Mouse (Mus musculus) hindbrain, embryonic 15.5 days (tissue): ENCODE data around the gene Ppp1r9a. TPM values are rescaled to one million over a fixed set of nuclear protein-coding genes. Genes with fewer than 3 reads are reported as not detected.
"Not testable (repeated sequence)": the region's sequence is repeated elsewhere in the genome, so short reads cannot be mapped to it uniquely, and the experiment has no call there.

Source experiments
- ATAC-seq: fragments of 200-750 bp; cut with Nextera tagmentation; 2 replicates; pipeline ENCODE4 v1.8.0; 2017; ENCODE audit warnings: low read depth, moderate number of reproducible peaks, moderate TSS enrichment; ENCODE audit not compliant: low FRiP score
- H3K27ac ChIP-seq: fragments of 300-500 bp; sonication (generic); replicated peaks from 2 replicates; pipeline ENCODE4 v1.5.1; 2015; ENCODE audit warnings: mild to moderate bottlenecking, inconsistent platforms
- H3K27me3 ChIP-seq: fragments of 300-500 bp; sonication (generic); 2 replicates; pipeline ENCODE4 v1.6.1; 2015; ENCODE audit warnings: control low read depth, inconsistent platforms
- H3K36me3 ChIP-seq: fragments of 300-500 bp; sonication (generic); 2 replicates; pipeline ENCODE4 v1.6.1; 2015; ENCODE audit warnings: control low read depth, inconsistent platforms
- H3K4me1 ChIP-seq: fragments of 300-500 bp; sonication (generic); replicated peaks from 2 replicates; pipeline ENCODE4 v1.6.1; 2015; ENCODE audit warnings: control low read depth, inconsistent platforms
- H3K4me2 ChIP-seq: fragments of 300-500 bp; sonication (generic); 2 replicates; pipeline ENCODE4 v1.6.1; 2015; ENCODE audit warnings: moderate library complexity, mild to moderate bottlenecking, inconsistent platforms
- H3K4me3 ChIP-seq: fragments of 300-500 bp; sonication (generic); 2 replicates; pipeline ENCODE4 v1.5.1; 2015; ENCODE audit warnings: mild to moderate bottlenecking, inconsistent platforms
- H3K9ac ChIP-seq: fragments of 300-500 bp; sonication (generic); 2 replicates; pipeline ENCODE4 v1.6.1; 2015; ENCODE audit warnings: inconsistent platforms
- H3K9me3 ChIP-seq: fragments of 300-500 bp; sonication (generic); 2 replicates; pipeline ENCODE4 v1.6.1; 2016; ENCODE audit warnings: control low read depth, inconsistent platforms
- WGBS: fragments of 180-500 bp; shearing (Covaris S2); methylation state at CpG from one replicate; pipeline ENCODE4 v1.1.7; 2015; 5-methylcytosine and 5-hydroxymethylcytosine counted together
- polyA plus RNA-seq: library from polyadenylated mRNA; unstranded; fragments of >200 nt; fragmentation: Nextera tagmentation; extraction: Ambion mirVana; gene quantifications from 2 replicates; pipeline ENCODE4 v1.2.1, GENCODE M21; 2015

The Ppp1r9a gene
- polyA plus RNA-seq, 1 experiment from 2014 or later: 36.1 TPM

DNA sequence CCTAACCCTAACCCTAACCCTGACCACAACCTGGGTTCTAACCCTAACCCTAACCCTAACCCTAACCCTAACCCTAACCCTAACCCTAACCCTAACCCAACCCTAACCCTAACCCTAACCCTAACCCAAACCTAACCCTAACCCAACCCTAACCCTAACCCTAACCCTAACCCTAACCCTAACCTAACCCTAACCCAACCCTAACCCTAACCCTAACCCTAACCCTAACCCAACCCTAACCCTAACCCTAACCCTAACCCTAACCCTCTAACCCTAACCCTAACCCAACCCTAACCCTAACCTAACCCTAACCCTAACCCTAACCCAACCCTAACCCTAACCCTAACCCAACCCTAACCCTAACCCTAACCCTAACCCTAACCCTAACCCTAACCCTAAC, 21.1 kb downstream of the Ppp1r9a start:
- not testable (repeated sequence) for ATAC-seq, H3K4me1 ChIP-seq

DNA sequence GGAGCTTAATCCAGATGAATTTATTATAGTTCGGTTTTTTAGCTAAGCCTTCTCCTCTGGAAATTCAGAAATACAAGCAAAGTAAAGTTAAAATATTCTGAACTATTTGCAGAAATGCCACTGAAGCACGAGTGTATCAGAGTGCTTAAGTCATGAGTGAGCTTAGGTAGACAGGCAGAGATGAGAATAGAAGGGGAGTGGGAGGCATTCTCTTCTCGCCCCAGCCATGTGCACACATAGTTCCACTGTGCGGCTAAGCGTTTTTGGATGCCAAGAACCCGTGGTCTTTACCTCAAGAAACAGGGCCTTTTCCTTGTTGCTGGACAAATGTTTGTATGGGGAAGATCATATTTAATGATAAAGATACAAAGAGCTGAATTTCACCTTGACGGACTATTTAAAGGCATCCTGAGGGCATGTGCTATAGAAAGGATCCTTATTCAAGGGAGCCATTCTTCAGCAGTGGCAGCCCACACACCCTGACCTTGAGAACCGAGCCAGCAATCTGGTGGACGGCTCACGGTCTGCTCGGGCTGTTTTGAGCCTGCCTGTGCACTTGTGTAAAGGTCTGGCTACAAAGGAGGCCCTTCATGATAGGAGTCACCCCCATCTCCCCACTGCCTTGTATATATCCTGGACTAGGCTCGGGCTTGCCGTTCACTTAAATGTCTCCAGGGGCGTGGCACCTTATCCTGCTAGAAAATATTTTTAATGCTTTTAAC, 23.4 kb downstream of the Ppp1r9a start:
- ATAC-seq: no peak
- H3K9ac ChIP-seq: no peak overlapping the region
- H3K4me3 ChIP-seq: no peak overlapping the region
- H3K36me3 ChIP-seq: no peaks in the 10 kb centered on the region
- H3K4me2 ChIP-seq: no peak overlapping the region
- H3K4me1 ChIP-seq: no peaks in the 10 kb centered on the region
- no peak overlapping the region for H3K27ac ChIP-seq
- no peaks in the 10 kb centered on the region for H3K27me3 ChIP-seq
- 69% methylated on average over 14 of the region's 14 CpGs for WGBS
- H3K9me3 ChIP-seq: no peaks in the 10 kb centered on the region

More for the DNA sequence above, 21.1 kb downstream of the Ppp1r9a start:
- not testable (repeated sequence) for H3K4me3 ChIP-seq, H3K9ac ChIP-seq, H3K36me3 ChIP-seq, H3K27ac ChIP-seq, H3K4me2 ChIP-seq, H3K9me3 ChIP-seq, H3K27me3 ChIP-seq

DNA sequence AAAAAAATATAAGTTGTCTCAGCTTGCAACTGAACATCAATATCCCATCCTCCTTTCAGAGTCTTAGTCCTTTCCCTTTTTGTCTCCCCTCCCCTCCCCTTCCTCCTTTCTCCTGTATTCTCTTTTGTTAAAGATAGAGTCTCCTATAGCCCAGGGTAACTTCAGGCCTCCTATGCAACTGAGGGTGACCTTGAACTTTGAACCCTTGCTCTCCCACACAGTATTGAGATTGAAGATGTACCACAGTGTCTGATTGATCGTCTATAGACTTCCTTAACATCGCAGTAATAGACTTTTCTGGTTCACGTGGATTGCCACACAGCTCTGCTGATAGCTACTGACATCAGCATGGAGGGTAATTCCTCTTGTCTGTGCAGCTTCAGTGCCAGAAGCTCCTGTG, 27.6 kb downstream of the Ppp1r9a start:
- Histone ChIP-seq H3K27me3 (no peaks in the 10 kb centered on the region), H3K4me1 (no peaks in the 10 kb centered on the region), H3K4me2 (no peak overlapping the region), H3K9ac (no peak overlapping the region), H3K4me3 (no peak overlapping the region), H3K9me3 (no peaks in the 10 kb centered on the region), H3K27ac (no peak overlapping the region), H3K36me3 (no peaks in the 10 kb centered on the region)
- no peak for ATAC-seq
- WGBS: 78% methylated on average over 3 of the region's 3 CpGs

- Histone ChIP-seq H3K36me3 (no peaks in the 10 kb centered on the region), H3K4me2 (no peak overlapping the region), H3K4me1 (0 out of 2 replicates have a peak, but pooled peaks cover 4% of the 10 kb centered on the region), H3K4me3 (no peak overlapping the region), H3K27ac (no peak overlapping the region), H3K9me3 (no peaks in the 10 kb centered on the region), H3K27me3 (no peaks in the 10 kb centered on the region), H3K9ac (no peak overlapping the region)
- WGBS: 21% methylated on average over 3 of the region's 3 CpGs
- ATAC-seq: no peak
Measured at GRCm38 (mm10) chr6:4938901-4939300, 36.2 kb downstream of the Ppp1r9a start.

- WGBS: 69% methylated on average over 6 of the region's 6 CpGs
- Histone ChIP-seq H3K9ac (no peak overlapping the region), H3K36me3 (no peaks in the 10 kb centered on the region), H3K4me3 (no peak overlapping the region), H3K27me3 (no peaks in the 10 kb centered on the region), H3K27ac (no peak overlapping the region), H3K4me1 (0 out of 2 replicates have a peak, but pooled peaks cover 4% of the 10 kb centered on the region), H3K9me3 (no peaks in the 10 kb centered on the region), H3K4me2 (no peak overlapping the region)
- ATAC-seq: no peak
Measured at GRCm38 (mm10) chr6:4940086-4940485, 37.4 kb downstream of the Ppp1r9a start.

GRCm38 (mm10) chr6:4940639-4941038, 37.9 kb downstream of the Ppp1r9a start:
- WGBS: 87% methylated on average over 9 of the region's 9 CpGs
- H3K4me2 ChIP-seq: no peak overlapping the region
- no peak for ATAC-seq
- H3K27ac ChIP-seq: no peak overlapping the region
- H3K4me3 ChIP-seq: no peak overlapping the region
- H3K36me3 ChIP-seq: no peaks in the 10 kb centered on the region
- H3K9me3 ChIP-seq: no peaks in the 10 kb centered on the region
- no peaks in the 10 kb centered on the region for H3K27me3 ChIP-seq
- no peak overlapping the region for H3K9ac ChIP-seq
- H3K4me1 ChIP-seq: 0 out of 2 replicates have a peak, but pooled peaks cover 4% of the 10 kb centered on the region

DNA sequence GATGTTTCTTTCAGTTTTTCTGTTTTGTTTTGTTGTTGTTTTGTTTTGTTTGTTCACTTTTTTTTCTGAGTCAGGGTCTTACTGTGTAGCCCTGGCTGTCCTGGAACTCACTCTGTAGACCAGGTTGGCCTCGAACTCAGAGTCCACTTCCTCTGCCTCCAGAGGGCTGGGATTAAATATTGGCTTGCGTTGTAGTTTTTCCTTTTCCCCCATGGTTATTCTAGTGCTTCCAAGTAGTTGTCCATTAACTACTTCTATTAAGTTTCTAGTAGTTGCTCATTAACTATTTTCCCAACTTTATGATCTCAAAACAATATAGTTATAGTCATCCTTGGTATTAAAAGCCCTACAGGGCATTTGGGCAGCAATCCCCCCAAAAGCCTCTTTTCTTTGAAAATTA, 41.1 kb downstream of the Ppp1r9a start:
- 85% methylated on average over 2 of the region's 2 CpGs for whole genome bisulfite sequencing
- Histone ChIP-seq H3K4me1 (0 out of 2 replicates have a peak, but pooled peaks cover 3% of the 10 kb centered on the region), H3K9me3 (no peaks in the 10 kb centered on the region), H3K27ac (no peak overlapping the region), H3K9ac (no peak overlapping the region), H3K36me3 (no peaks in the 10 kb centered on the region), H3K4me2 (no peak overlapping the region), H3K4me3 (no peak overlapping the region), H3K27me3 (no peaks in the 10 kb centered on the region)
- ATAC-seq: no peak

DNA sequence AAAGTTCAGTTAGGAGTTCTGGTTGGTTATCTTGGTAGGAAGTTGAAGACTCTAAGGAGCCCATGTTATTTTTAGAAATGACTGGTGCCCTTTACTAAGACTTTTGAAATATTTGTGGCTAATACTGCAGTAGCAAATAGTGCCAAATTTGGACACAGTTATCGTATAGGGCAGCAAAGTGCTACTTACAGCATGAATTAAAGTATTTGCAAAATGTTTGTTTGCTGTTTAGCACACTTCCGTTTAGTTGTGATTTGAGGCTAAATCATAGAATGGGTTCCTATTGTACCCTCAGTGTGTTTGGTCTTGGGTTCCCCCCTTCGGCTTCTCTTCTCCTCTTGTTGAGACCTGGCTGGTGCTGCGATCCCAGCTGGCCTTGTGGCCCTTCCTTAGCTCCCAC, 45.3 kb downstream of the Ppp1r9a start:
- no peak overlapping the region for H3K4me2 ChIP-seq
- H3K9ac ChIP-seq: no peak overlapping the region
- WGBS: 95% methylated on average over 4 of the region's 4 CpGs
- H3K4me1 ChIP-seq: no peaks in the 10 kb centered on the region; the same call in 1 of the 2 replicates
- H3K27me3 ChIP-seq: no peaks in the 10 kb centered on the region
- ATAC-seq: no peak
- H3K27ac ChIP-seq: no peak overlapping the region
- no peaks in the 10 kb centered on the region for H3K36me3 ChIP-seq
- H3K4me3 ChIP-seq: no peak overlapping the region
- no peaks in the 10 kb centered on the region for H3K9me3 ChIP-seq

GRCm38 (mm10) chr6:4949701-4950100, 47.0 kb downstream of the Ppp1r9a start:
- 81% methylated on average over 4 of the region's 4 CpGs for WGBS
- Histone ChIP-seq H3K27ac (no peak overlapping the region), H3K4me3 (no peak overlapping the region), H3K9me3 (no peaks in the 10 kb centered on the region), H3K4me2 (no peak overlapping the region), H3K9ac (no peak overlapping the region), H3K4me1 (no peaks in the 10 kb centered on the region; the same call in 1 of the 2 replicates), H3K36me3 (no peaks in the 10 kb centered on the region), H3K27me3 (no peaks in the 10 kb centered on the region)
- no peak for ATAC-seq

- no peak overlapping the region for H3K4me2 ChIP-seq
- WGBS: 90% methylated on average over 14 of the region's 14 CpGs
- H3K36me3 ChIP-seq: no peaks in the 10 kb centered on the region
- ATAC-seq: no peak
- H3K9ac ChIP-seq: no peak overlapping the region
- no peaks in the 10 kb centered on the region for H3K27me3 ChIP-seq
- H3K4me3 ChIP-seq: no peak overlapping the region
- H3K4me1 ChIP-seq: no peaks in the 10 kb centered on the region; the same call in 1 of the 2 replicates
- no peaks in the 10 kb centered on the region for H3K9me3 ChIP-seq
- H3K27ac ChIP-seq: no peak overlapping the region
Measured at GRCm38 (mm10) chr6:4953028-4953719, 50.5 kb downstream of the Ppp1r9a start.

DNA sequence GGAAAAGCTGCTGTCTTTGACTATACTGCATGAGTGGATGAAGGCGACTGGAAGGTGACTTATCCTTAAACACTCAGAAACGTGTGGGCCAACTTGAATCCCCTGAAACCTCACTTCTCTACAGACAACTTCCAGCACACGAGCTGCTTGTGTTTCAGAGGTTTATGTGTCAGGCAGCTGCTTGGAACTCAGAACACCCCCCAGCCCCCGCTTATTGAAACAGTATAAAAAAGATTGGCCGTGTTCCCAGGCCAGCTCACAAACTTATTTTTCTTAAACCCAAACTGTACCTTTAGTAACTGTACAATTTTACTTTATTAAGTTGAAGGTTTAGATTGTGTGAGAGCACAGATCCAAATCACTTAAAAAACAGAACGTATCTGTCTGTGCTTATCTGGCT, 53.9 kb downstream of the Ppp1r9a start:
- no peak overlapping the region for H3K27ac ChIP-seq
- WGBS: 63% methylated on average over 6 of the region's 6 CpGs
- H3K4me1 ChIP-seq: no peaks in the 10 kb centered on the region
- H3K4me3 ChIP-seq: no peak overlapping the region
- no peak for ATAC-seq
- H3K9me3 ChIP-seq: no peaks in the 10 kb centered on the region
- H3K9ac ChIP-seq: no peak overlapping the region
- H3K4me2 ChIP-seq: no peak overlapping the region
- no peaks in the 10 kb centered on the region for H3K36me3 ChIP-seq
- H3K27me3 ChIP-seq: no peaks in the 10 kb centered on the region

GRCm38 (mm10) chr6:4962197-4962596, 59.5 kb downstream of the Ppp1r9a start:
- no peaks in the 10 kb centered on the region for H3K36me3 ChIP-seq
- 82% methylated on average over 4 of the region's 4 CpGs for WGBS
- no peaks in the 10 kb centered on the region for H3K27me3 ChIP-seq
- ATAC-seq: no peak
- no peaks in the 10 kb centered on the region for H3K9me3 ChIP-seq
- no peak overlapping the region for H3K9ac ChIP-seq
- H3K4me3 ChIP-seq: no peak overlapping the region
- H3K4me1 ChIP-seq: no peaks in the 10 kb centered on the region
- no peak overlapping the region for H3K4me2 ChIP-seq
- no peak overlapping the region for H3K27ac ChIP-seq
